Mouse (Mus musculus): Measurements from ENCODE around the gene Apoh.

Apoh gene

GRCm38 (mm10) chr11:108333583-108334379 is 9.4 kb upstream of the Apoh start:
- no peak for DNase-seq

GRCm38 (mm10) chr11:108334658-108335057 is 8.5 kb upstream of the Apoh start:
- no peak for DNase-seq

GRCm38 (mm10) chr11:108335536-108335935 is 7.6 kb upstream of the Apoh start:
- DNase-seq, result no peak

- DNase-seq, result peak; percentile 14
These were observed 6.7 kb upstream of the Apoh start for GRCm38 (mm10) chr11:108336445-108336844.

- no peak for DNase-seq
These were observed 2.9 kb upstream of the Apoh start for GRCm38 (mm10) chr11:108340293-108340692.

- no peak for DNase-seq
These were observed 1.4 kb upstream of the Apoh start for GRCm38 (mm10) chr11:108341783-108342182.

GRCm38 (mm10) chr11:108343789-108344462 is 772 bp downstream of the Apoh start, which contains the start of gene Prkca:
TSS of gene Prkca (minus strand) at chr11:108343928.
- DNase-seq, result peak; percentile 98

DNA sequence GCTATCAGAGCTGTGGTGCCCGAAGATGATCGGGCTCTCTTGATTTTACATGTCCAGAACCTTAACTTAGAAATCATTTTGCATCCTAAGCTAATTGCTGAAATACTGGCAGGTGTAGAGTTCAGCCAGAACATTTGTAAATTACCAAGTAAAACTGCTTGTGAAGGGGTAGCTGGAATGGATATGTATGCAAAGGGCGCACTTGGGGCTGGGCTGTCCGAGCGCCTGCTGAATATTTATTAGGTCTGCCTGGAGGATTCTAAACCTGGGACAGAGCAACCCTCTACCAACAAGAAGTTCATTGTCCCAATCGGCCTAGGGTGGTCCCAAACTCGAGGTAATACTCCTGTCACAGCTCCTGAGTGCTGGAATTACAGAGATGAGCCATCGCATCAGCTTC is 1.6 kb downstream of the Apoh start:
- DNase-seq, result no peak

DNA sequence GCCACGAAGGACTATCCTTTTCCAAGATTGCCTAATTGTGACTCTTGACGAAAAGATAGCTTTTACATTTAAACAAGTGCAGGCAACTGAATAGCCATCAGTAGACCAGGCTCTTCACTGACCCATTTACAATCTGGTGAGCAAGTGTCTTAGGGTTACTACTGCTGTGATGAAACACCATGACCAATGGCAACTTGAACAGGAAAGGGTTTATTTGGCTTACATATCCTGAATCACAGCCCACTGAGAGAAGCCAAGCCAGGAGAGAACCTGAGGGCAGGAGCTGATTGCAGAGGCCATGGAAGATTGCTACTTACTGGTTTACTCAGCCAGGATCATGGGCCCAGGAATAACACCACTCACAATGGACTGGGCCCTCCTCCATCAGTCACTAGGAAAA is 2.2 kb downstream of the Apoh start:
- no peak for DNase-seq

DNA sequence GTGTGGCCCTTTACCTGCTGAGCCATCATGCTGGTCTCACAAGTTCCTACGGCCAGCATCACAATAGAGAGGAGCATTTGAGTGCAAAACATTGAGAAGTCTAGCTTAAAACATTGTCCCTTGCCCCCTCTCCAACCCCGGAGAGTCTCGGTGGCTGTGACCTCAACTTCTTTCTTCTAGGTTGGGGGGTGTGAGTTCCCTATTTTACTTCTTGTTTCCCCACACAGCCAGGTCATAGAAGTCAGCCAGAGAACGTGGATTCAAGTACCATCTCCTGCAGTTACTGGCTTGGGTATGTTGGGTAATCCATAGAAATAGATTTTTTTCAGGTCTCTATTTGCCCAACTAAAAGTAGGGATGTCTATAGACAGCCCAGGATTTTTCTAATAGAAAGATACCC is 7.6 kb downstream of the Apoh start:
- DNase-seq, result no peak

GRCm38 (mm10) chr11:108352842-108353388 is 9.8 kb downstream of the Apoh start:
- DNase-seq, result no peak

DNA sequence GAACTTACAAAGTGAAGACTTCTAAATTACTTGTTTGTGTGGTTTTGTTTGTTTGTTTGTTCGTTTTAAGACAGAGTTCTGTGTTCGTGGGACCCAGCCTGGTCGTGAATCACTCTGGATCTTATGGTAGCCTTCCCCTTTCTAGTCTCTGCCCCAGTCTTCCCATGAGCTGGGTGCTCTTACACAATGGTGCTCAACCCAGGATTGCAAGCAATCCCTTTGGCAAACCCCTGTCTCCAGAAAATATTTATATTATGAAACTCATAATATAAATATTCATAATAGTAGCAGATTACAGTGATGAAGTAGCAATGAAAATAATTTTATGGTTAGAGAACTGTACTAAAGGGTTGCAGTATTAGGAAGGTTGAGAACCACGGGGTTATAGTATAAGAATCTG is 12.9 kb downstream of the Apoh start:
- DNase-seq, result no peak

- DNase-seq, result peak; percentile 38
These were observed 15.8 kb downstream of the Apoh start for GRCm38 (mm10) chr11:108358911-108359310.

- DNase-seq, result no peak
These were observed 17.8 kb downstream of the Apoh start for GRCm38 (mm10) chr11:108360983-108361382.

DNA sequence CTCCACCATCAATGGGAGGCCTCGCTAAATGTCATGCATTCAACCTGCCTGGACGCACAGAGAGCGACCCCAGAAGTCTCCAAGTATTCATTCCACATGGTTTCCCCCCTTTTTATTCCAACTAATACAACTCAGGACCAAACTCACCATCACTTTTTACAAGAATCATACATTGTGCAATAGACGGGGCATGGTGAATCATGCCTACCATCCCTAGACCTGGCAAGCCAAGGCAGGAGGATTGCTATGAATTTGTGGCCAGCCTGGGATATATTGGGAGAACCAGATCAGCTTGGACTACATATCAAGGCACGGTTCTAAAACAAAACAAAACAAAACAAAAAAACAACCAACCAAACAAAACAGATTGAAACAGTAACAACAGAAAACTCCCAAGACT is 19.8 kb downstream of the Apoh start:
- DNase-seq, result no peak

GRCm38 (mm10) chr11:108363991-108364390 is 20.8 kb downstream of the Apoh start:
- peak; percentile 7 for DNase-seq

DNA sequence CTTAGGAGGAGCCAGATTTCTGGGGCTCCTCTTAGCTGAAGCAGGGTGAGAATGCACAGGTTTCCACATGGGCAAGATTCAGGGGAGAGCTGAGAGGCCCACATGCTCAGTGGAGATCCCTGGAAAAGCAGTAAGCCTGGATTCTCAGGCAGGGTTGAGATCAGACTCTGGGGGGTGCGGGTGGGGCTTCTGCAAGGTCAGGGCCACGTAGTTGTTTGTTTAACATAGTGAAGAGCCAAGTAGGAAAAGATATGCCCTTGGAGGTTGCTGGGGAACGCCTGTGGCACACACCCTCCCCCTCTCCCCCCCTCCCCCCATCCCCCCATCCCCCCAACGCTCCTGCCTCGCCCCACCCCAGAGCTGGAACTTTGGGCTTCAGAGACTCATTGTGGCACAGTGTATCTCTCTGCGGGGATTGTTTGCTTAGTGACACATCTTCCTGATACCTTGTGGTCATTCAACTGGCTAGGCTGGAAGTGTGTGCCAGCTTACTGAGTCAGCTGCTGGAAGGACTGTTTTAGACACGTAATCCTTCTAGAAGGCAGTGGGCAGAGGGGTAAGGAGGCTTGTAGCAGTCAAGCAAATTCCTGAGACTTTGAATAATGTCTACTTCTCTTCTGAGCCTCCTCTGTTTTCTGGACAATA is 21.9 kb downstream of the Apoh start:
- peak; percentile 27 for DNase-seq

- no peak for DNase-seq
These were observed 22.4 kb downstream of the Apoh start for GRCm38 (mm10) chr11:108365600-108365999.

GRCm38 (mm10) chr11:108367046-108367445 is 23.9 kb downstream of the Apoh start:
- no peak for DNase-seq

DNA sequence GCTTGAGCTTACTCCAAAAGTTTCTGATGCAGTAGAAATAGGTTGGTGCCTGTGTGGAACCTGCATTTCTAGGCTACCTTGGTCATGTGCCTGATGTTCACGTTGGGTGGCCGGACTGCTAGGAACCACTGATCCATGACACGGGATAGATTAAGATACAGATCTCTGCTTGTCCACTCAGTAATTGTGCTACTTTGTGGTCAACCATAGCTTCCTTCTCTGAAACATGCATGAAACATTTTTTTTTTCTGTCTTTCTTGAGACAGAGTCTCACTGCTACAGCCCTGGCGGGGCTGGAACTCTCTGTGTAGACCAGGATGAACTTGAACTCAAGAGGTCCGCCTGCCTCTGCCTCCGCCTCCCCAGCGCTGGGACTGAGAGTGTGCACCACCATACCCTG is 33.7 kb downstream of the Apoh start:
- DNase-seq, result no peak

DNA sequence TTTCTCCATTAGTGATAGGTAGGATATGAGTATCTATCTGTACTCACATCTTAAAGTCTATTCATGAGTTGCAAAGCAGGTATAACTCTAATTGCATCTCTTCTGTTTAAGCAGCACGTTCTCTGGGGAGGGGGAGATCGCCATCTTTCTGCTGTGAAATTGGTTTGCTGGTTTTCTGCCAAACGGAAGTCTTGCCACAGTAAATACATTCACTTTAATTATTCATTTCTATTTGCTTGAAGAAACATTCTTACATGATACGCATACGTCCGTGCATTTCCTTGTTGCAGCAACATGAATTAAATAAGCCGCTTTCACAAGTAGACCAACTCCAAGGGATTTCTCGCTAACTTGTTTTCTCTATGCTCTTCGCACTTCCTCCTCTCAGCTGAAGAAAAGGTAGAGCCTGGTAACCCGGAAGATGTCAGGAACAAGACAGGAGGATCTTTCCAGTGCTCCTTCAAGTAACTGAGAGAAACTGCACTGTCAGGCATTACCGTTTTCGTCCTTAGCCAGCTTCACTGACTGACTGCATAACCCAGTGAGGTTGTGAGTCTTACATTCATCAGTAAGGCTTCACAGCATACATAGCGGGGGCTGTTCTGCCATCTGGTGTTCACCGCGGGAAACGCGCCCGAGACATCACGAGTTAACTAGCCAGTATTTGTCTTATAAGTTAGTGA is 34.7 kb downstream of the Apoh start:
- peak; percentile 80 for DNase-seq

- no peak for DNase-seq
These were observed 35.2 kb downstream of the Apoh start for GRCm38 (mm10) chr11:108378363-108378751.

DNA sequence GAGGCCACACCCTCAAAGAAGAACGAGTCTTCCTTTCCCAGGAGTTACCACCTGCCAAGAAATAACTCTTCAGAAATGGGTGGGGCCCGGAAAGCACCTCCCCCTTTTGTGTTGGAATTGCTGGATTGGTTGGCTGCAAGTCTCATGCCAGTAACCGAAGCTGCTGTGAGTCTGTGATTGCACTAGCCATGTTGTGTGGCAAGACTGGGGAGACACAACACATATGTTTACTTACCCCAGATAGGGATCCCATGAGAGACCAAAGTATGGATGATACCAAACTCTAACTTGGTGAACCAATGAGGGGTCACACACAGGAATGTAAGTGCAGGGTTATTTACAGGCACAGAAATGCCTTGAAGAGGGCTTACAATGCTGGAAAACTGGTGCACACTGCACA is 39.5 kb downstream of the Apoh start:
- no peak for DNase-seq
